Mouse (Mus musculus): ENCODE data around the gene Rpl36al. TPM values are rescaled to one million over a fixed set of nuclear protein-coding genes. Genes with fewer than 3 reads are reported as not detected.

Gene Rpl36al
- 750 TPM for polyA plus RNA-seq (2015; fragmentation: Illumina TruSeq; extraction: RNeasy Lipid Tissue Mini Kit (QIAGEN cat#74804); ENCODE audit: insufficient read depth, low replicate concordance)

GRCm38 (mm10) chr12:69183583-69184308, at the start of gene Rpl36al, which contains the start of gene Mgat2:
Rpl36al (minus strand) TSS chr12:69184083.
Mgat2 (plus strand) TSS chr12:69184157.

GRCm38 (mm10) chr12:69227776-69228466, 44.0 kb upstream of the Rpl36al start, which contains the start of gene Pole2:
Pole2 (minus strand) TSS chr12:69228195.

GRCm38 (mm10) chr12:69204052-69204833, 20.4 kb upstream of the Rpl36al start, which contains the start of gene Gm49384:
Gm49384 (minus strand) TSS chr12:69204267.

GRCm38 (mm10) chr12:69198164-69198535, 14.3 kb upstream of the Rpl36al start, which contains the start of gene Dnaaf2:
Dnaaf2 (minus strand) TSS chr12:69198429.

GRCm38 (mm10) chr12:69196444-69197377, 12.8 kb upstream of the Rpl36al start, which contains the start of gene Gm49383:
Gm49383 (minus strand) TSS chr12:69197104.

GRCm38 (mm10) chr12:69168461-69169106, 15.3 kb downstream of the Rpl36al start, which contains the start of gene Lrr1:
Lrr1 (plus strand) TSS chr12:69168814.

GRCm38 (mm10) chr12:69158765-69159577, 24.9 kb downstream of the Rpl36al start, which contains the start of gene Rps29:
Rps29 (minus strand) TSS chr12:69159186.

Other genes starting within 250 kb of the Rpl36al start
- 1,008 TPM for gene Rps29, start 24.9 kb downstream of the Rpl36al start, polyA plus RNA-seq (2015; fragmentation: Illumina TruSeq; extraction: RNeasy Lipid Tissue Mini Kit (QIAGEN cat#74804); ENCODE audit: insufficient read depth, low replicate concordance)
- gene Lrr1, start 15.3 kb downstream of the Rpl36al start, polyA plus RNA-seq (2015; fragmentation: Illumina TruSeq; extraction: RNeasy Lipid Tissue Mini Kit (QIAGEN cat#74804); ENCODE audit: insufficient read depth, low replicate concordance): 1.8 TPM
- gene Mgat2, start 74 bp upstream of the Rpl36al start, polyA plus RNA-seq (2015; fragmentation: Illumina TruSeq; extraction: RNeasy Lipid Tissue Mini Kit (QIAGEN cat#74804); ENCODE audit: insufficient read depth, low replicate concordance): 58.5 TPM
- 4.0 TPM for gene Gm49383, start 13.0 kb upstream of the Rpl36al start, polyA plus RNA-seq (2015; fragmentation: Illumina TruSeq; extraction: RNeasy Lipid Tissue Mini Kit (QIAGEN cat#74804); ENCODE audit: insufficient read depth, low replicate concordance)
- gene Dnaaf2, start 14.3 kb upstream of the Rpl36al start, polyA plus RNA-seq (2015; fragmentation: Illumina TruSeq; extraction: RNeasy Lipid Tissue Mini Kit (QIAGEN cat#74804); ENCODE audit: insufficient read depth, low replicate concordance): 3.5 TPM
- 7.1 TPM for gene Gm49384, start 20.2 kb upstream of the Rpl36al start, polyA plus RNA-seq (2015; fragmentation: Illumina TruSeq; extraction: RNeasy Lipid Tissue Mini Kit (QIAGEN cat#74804); ENCODE audit: insufficient read depth, low replicate concordance)
- gene Pole2, start 44.1 kb upstream of the Rpl36al start, polyA plus RNA-seq (2015; fragmentation: Illumina TruSeq; extraction: RNeasy Lipid Tissue Mini Kit (QIAGEN cat#74804); ENCODE audit: insufficient read depth, low replicate concordance): 15.0 TPM
- gene Klhdc1, start 57.1 kb upstream of the Rpl36al start, polyA plus RNA-seq (2015; fragmentation: Illumina TruSeq; extraction: RNeasy Lipid Tissue Mini Kit (QIAGEN cat#74804); ENCODE audit: insufficient read depth, low replicate concordance): 18.3 TPM
- 43.8 TPM for gene Klhdc2, start 112.6 kb upstream of the Rpl36al start, polyA plus RNA-seq (2015; fragmentation: Illumina TruSeq; extraction: RNeasy Lipid Tissue Mini Kit (QIAGEN cat#74804); ENCODE audit: insufficient read depth, low replicate concordance)
- gene Nemf, start 173.1 kb upstream of the Rpl36al start, polyA plus RNA-seq (2015; fragmentation: Illumina TruSeq; extraction: RNeasy Lipid Tissue Mini Kit (QIAGEN cat#74804); ENCODE audit: insufficient read depth, low replicate concordance): 105 TPM
- gene Arf6, start 188.1 kb upstream of the Rpl36al start, polyA plus RNA-seq (2015; fragmentation: Illumina TruSeq; extraction: RNeasy Lipid Tissue Mini Kit (QIAGEN cat#74804); ENCODE audit: insufficient read depth, low replicate concordance): 107 TPM
- not detected for gene Gm9887, start 188.4 kb upstream of the Rpl36al start, polyA plus RNA-seq (2015; fragmentation: Illumina TruSeq; extraction: RNeasy Lipid Tissue Mini Kit (QIAGEN cat#74804); ENCODE audit: insufficient read depth, low replicate concordance)